Mouse (Mus musculus): ENCODE measurements at regions not wholly inside any gene's neighbourhood (a gene's known extent, or its start where the extent isn't known, plus 50 kb on each side); places are given as distances from the start of the nearest gene placed in this dataset.

GRCm38 (mm10) chr8:116114502-116114901 lies 390.3 kb upstream of the Dynlrb2 start:
- TF ChIP-seq CTCF (IDR thresholded peaks at IDR 0.05; ENCODE audit: insufficient read depth, low read length) (no peak), POLR2A (IDR thresholded peaks at IDR 0.05; ENCODE audit: borderline replicate concordance, extremely low read depth, low read depth, low read length) (no peak)
